Mouse (Mus musculus): ENCODE results near the gene Otulinl.

Gene Otulinl

GRCm38 (mm10) chr15:27616159-27616558, 65.2 kb downstream of the Otulinl start:
- DNase-seq (ENCODE audit: low spot score): no peak

GRCm38 (mm10) chr15:27613255-27613654, 68.1 kb downstream of the Otulinl start:
- no peak for DNase-seq (ENCODE audit: low spot score)

GRCm38 (mm10) chr15:27612533-27613221, 68.7 kb downstream of the Otulinl start:
- DNase-seq (ENCODE audit: low spot score): peak; percentile 73

- DNase-seq (ENCODE audit: low spot score): no peak
Observed at GRCm38 (mm10) chr15:27609554-27609953, 71.8 kb downstream of the Otulinl start.

- peak; percentile 65 for DNase-seq (ENCODE audit: low spot score)
Observed at GRCm38 (mm10) chr15:27605252-27605651, 76.1 kb downstream of the Otulinl start.

Measured in T-cell, adult 2 months (primary cell).